Mouse (Mus musculus) intestine, embryonic 16.5 days (tissue): ENCODE measurements around the gene Ercc6l2. TPM values are rescaled to one million over a fixed set of nuclear protein-coding genes. Genes with fewer than 3 reads are reported as not detected.
A peak's percentile ranks its signal among the peaks of the same experiment; 100 is the strongest.

Experiments used
- ATAC-seq: fragments of 200-750 bp; cut with Nextera tagmentation; 2 replicates; pipeline ENCODE4 v1.8.0; 2017; ENCODE audit warnings: moderate TSS enrichment, moderate library complexity
- H3K27ac ChIP-seq: fragments of 300-500 bp; sonication (generic); 2 replicates; pipeline ENCODE4 v1.5.1; 2014; ENCODE audit warnings: mild to moderate bottlenecking, low read length
- H3K27me3 ChIP-seq: fragments of 300-500 bp; sonication (generic); replicated peaks from 2 replicates; pipeline ENCODE4 v1.6.1; 2014; ENCODE audit warnings: low read length, control low read depth, mixed read lengths; ENCODE audit not compliant: control insufficient read depth, insufficient read depth
- H3K36me3 ChIP-seq: fragments of 300-500 bp; sonication (generic); 2 replicates; pipeline ENCODE4 v1.6.1; 2014; ENCODE audit warnings: low read length, control low read depth; ENCODE audit not compliant: control insufficient read depth, insufficient read depth
- H3K4me1 ChIP-seq: fragments of 300-500 bp; sonication (generic); 2 replicates; pipeline ENCODE4 v1.6.1; 2014; ENCODE audit warnings: low read length, control low read depth, mixed read lengths; ENCODE audit not compliant: control insufficient read depth, insufficient read depth
- H3K4me2 ChIP-seq: fragments of 300-500 bp; sonication (generic); 2 replicates; pipeline ENCODE4 v1.6.1; 2014; ENCODE audit warnings: low read depth, low read length, control low read depth
- H3K4me3 ChIP-seq: fragments of 300-500 bp; sonication (generic); 2 replicates; pipeline ENCODE4 v1.5.1; 2014; ENCODE audit warnings: mild to moderate bottlenecking, low read length
- H3K9ac ChIP-seq: fragments of 300-500 bp; sonication (generic); 2 replicates; pipeline ENCODE4 v1.6.1; 2014; ENCODE audit warnings: low read depth, low read length
- H3K9me3 ChIP-seq: fragments of 300-500 bp; sonication (generic); 2 replicates; pipeline ENCODE4 v1.6.1; 2016; ENCODE audit warnings: low read length, control low read depth; ENCODE audit not compliant: control insufficient read depth
- WGBS: fragments of 180-500 bp; shearing (Covaris S2); extraction: QIAGEN DNeasy Blood & Tissue Kit; methylation state at CpG from one replicate; pipeline ENCODE4 v1.1.7; 2014; 5-methylcytosine and 5-hydroxymethylcytosine counted together
- polyA plus RNA-seq: library from polyadenylated mRNA; unstranded; fragments of >200 nt; fragmentation: Nextera tagmentation; extraction: Ambion mirVana; gene quantifications from 2 replicates; pipeline ENCODE4 v1.2.1, GENCODE M21; 2015

Ercc6l2 gene
- polyA plus RNA-seq, 1 experiment from 2014 or later, result 18.4 TPM

DNA sequence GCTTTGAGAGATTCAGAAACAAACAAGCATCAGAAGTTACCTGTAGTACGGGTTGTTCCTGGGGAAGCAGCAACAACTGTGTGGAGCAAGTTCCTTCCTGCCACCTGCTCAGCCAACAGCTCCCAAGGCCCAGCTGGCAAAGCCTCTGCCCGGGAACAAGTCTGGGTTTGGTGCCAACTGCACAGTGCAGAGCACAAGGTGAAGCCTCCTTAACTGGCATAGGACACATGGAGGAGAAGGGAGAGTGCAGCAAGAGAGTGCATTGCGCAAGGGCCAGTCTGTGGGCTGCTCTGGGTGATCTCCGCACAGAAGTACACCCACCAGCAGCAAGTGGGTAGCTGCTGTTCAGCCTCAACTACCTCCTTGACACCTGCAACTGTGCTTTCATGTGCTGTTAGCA lies 91.5 kb downstream of the Ercc6l2 start:
- Histone ChIP-seq H3K36me3 (no peaks in the 10 kb centered on the region), H3K4me3 (no peak overlapping the region), H3K27me3 (no peaks in the 10 kb centered on the region), H3K4me2 (no peak overlapping the region), H3K27ac (no peak overlapping the region), H3K9ac (no peak overlapping the region), H3K4me1 (peaks cover 11% of the 10 kb centered on the region), H3K9me3 (no peaks in the 10 kb centered on the region)
- 0 out of 2 replicates have a peak, but pooled peaks have one; percentile 33 for ATAC-seq
- 82% methylated on average over 4 of the region's 4 CpGs for WGBS

DNA sequence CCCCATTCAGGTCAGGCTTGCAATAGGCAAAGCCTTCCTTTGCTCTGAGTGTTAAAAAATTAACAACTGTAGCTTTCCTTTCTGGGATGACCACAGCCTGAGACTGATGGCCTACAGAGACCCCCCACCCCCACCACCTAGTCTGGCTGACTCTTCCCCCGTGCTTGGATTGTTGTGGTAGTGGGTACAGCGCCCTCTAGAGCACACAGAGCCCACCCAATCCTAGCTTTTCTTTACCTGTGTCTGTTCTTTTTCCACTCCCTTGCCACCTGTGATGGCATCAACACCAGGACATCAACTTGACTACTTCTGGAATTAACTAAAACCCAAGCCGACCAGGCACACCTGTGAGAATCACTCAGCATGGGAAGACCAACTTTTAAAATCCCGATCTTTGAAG lies 92.4 kb downstream of the Ercc6l2 start:
- WGBS, result 48% methylated on average over 4 of the region's 4 CpGs
- H3K36me3 ChIP-seq, result no peaks in the 10 kb centered on the region
- no peaks in the 10 kb centered on the region for H3K27me3 ChIP-seq
- H3K9me3 ChIP-seq, result no peaks in the 10 kb centered on the region
- peaks cover 9% of the 10 kb centered on the region for H3K4me1 ChIP-seq
- H3K4me3 ChIP-seq, result no peak overlapping the region
- ATAC-seq, result no peak
- H3K9ac ChIP-seq, result no peak overlapping the region
- H3K27ac ChIP-seq, result no peak overlapping the region
- H3K4me2 ChIP-seq, result no peak overlapping the region

DNA sequence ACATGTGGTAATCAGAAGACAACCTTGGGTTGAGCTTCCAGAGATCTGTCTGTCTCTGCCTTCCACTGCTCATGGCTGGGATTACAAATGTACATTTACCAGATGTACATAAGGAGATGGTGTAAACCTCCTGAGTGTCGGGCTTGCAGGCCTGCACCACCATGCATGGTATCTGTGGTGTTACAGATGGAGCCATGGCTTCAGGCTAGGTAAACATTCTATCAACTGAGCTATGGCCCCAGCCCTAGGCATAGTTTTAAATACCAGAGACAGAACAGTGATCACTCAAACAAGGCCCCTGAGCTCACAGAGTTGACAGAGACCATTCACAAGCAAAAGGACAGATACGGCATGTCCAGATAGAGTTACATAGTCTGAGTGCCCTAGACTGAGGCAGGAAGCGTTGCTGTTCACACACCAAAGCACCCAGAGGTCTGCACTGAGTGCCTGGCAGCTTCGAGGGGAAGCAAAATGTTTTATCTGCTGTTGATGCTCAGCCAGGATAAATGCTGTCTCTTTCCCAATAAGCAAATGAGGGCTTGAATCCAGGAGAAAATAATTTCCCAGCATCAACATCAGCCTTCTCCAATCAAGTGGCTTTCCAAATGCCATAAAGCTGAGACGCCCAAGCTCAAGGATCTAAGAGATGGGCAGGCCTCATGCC lies 95.2 kb downstream of the Ercc6l2 start:
- H3K9me3 ChIP-seq, result no peaks in the 10 kb centered on the region
- 0 out of 2 replicates have a peak overlapping the region, but pooled peaks have one; percentile 17 for H3K27ac ChIP-seq

DNA sequence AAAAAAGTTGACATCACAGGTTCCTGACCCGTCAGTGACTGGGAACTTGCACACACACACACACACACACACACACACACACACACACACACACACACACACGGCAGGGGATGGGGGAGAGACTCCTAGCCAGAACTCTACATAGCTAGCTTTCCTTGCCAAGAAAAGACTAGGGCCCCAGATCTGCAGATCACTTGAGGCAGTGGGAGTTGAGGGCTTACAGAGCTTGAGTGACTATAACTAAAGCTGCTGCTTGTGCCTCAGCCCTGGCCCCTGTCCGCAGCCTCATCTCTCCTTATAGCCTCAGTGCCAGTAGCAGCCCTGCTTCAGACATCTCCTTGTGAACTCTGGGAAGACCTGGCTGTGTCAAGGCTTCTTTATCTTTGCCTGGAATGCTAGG lies 96.6 kb downstream of the Ercc6l2 start:
- WGBS, result 38% methylated on average over 3 of the region's 3 CpGs
- H3K36me3 ChIP-seq, result no peaks in the 10 kb centered on the region
- H3K4me2 ChIP-seq, result no peak overlapping the region
- peak; percentile 34 for ATAC-seq
- H3K4me3 ChIP-seq, result no peak overlapping the region
- peaks cover 18% of the 10 kb centered on the region for H3K4me1 ChIP-seq
- peak overlapping the region; percentile 38 for H3K27ac ChIP-seq
- H3K9me3 ChIP-seq, result no peaks in the 10 kb centered on the region
- H3K27me3 ChIP-seq, result no peaks in the 10 kb centered on the region
- H3K9ac ChIP-seq, result no peak overlapping the region

More for the DNA sequence above, 95.2 kb downstream of the Ercc6l2 start:
- WGBS, result 48% methylated on average over 5 of the region's 5 CpGs
- no peak for ATAC-seq
- H3K9ac ChIP-seq, result no peak overlapping the region
- H3K36me3 ChIP-seq, result no peaks in the 10 kb centered on the region
- no peak overlapping the region for H3K4me2 ChIP-seq
- H3K4me3 ChIP-seq, result no peak overlapping the region
- H3K4me1 ChIP-seq, result peaks cover 10% of the 10 kb centered on the region
- no peaks in the 10 kb centered on the region for H3K27me3 ChIP-seq

DNA sequence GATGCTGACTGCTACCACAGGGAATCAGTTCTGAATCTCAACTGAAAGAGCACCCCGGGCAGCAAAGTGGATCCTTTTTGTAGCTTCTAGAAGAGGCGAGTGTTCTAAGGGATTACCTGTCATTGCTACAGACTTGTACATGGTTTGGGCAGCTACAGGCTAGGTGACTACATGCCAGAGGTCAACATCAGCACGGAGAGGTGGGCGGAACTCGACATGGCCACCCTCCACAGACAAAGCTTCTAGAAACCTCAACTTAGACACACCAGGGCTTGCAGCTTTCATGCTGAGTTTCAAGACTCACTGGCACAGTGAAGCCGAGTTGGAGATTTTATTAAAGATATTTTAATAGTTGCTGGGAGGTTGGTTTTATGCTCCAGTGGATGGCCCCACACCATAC lies 98.1 kb downstream of the Ercc6l2 start:
- H3K27me3 ChIP-seq, result no peaks in the 10 kb centered on the region
- WGBS, result 91% methylated on average over 6 of the region's 6 CpGs
- no peak overlapping the region for H3K4me3 ChIP-seq
- peaks cover 26% of the 10 kb centered on the region for H3K4me1 ChIP-seq
- H3K9me3 ChIP-seq, result no peaks in the 10 kb centered on the region
- ATAC-seq, result no peak
- no peak overlapping the region for H3K9ac ChIP-seq
- H3K27ac ChIP-seq, result no peak overlapping the region
- H3K4me2 ChIP-seq, result no peak overlapping the region
- H3K36me3 ChIP-seq, result no peaks in the 10 kb centered on the region

DNA sequence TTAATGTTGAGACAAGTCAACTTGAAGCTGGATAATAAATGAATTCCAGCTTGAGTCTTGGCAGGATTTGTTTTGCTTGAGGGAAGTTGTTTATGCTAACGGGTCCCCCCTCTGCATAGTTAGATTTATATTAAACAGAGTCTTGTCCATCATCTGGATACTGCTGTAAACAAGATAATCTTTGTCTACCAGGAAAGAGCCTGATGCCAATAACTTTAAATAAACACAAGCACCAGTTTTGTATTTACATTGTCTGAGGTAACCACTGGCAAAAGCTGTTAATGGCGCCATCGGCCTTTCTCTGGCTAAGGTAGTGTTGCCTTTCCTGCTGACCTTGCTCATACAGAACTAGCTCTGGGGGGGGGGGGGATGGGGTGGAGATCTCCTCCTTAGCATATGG lies 100.1 kb downstream of the Ercc6l2 start:
- no peaks in the 10 kb centered on the region for H3K36me3 ChIP-seq
- H3K27ac ChIP-seq, result peak overlapping the region; percentile 18; the same call in 1 of the 2 replicates
- no peaks in the 10 kb centered on the region for H3K27me3 ChIP-seq
- H3K4me3 ChIP-seq, result no peak overlapping the region
- WGBS, result 32% methylated on average over 3 of the region's 3 CpGs
- H3K4me1 ChIP-seq, result peaks cover 41% of the 10 kb centered on the region
- no peak overlapping the region for H3K4me2 ChIP-seq
- no peak overlapping the region for H3K9ac ChIP-seq
- no peak for ATAC-seq
- no peaks in the 10 kb centered on the region for H3K9me3 ChIP-seq

DNA sequence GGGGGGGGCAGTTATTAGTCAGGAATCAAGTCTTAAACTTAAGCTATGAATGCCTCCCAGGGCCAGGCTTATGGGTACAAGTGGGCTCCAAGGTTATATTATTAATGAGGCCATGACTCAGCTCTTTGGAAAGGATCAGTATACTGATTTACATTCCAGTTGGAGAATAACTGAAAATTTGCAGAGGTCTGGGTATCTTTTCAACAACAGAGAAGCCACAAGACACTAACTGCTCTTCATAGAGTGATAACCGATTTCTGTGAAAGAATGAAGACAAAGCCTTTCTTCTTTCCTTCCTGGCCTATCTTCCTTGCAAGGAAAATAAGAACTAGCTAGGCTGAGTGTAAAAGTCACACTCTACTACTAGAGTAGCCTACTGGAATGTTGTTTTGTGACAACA lies 100.6 kb downstream of the Ercc6l2 start:
- WGBS, result 62% methylated on average over 1 of the region's 1 CpGs
- H3K4me3 ChIP-seq, result no peak overlapping the region
- H3K9me3 ChIP-seq, result no peaks in the 10 kb centered on the region
- H3K9ac ChIP-seq, result no peak overlapping the region
- peak overlapping the region; percentile 18; the same call in 1 of the 2 replicates for H3K27ac ChIP-seq
- no peaks in the 10 kb centered on the region for H3K27me3 ChIP-seq
- no peak overlapping the region for H3K4me2 ChIP-seq
- ATAC-seq, result no peak
- H3K4me1 ChIP-seq, result peaks cover 38% of the 10 kb centered on the region
- H3K36me3 ChIP-seq, result no peaks in the 10 kb centered on the region

DNA sequence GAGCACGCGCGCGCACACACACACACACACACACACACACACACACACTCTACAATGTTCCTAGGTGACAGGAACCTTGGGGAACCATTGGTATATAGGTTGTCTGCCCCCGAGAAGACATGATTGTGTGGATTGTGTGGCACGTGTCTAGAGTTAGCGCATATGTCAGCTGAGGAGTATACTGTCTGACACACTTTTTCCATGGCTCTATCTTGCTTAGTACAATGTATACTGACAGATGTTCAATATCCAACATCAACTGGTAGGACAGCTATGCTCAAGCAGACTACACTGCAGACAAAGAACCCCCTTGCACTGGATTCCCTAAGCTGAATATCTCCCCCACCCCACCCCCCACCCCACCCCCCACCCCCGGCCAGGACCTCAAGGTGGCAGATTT lies 101.5 kb downstream of the Ercc6l2 start:
- H3K9me3 ChIP-seq, result no peaks in the 10 kb centered on the region
- H3K4me3 ChIP-seq, result no peak overlapping the region
- H3K36me3 ChIP-seq, result no peaks in the 10 kb centered on the region
- WGBS, result 79% methylated on average over 8 of the region's 8 CpGs
- no peak overlapping the region for H3K4me2 ChIP-seq
- ATAC-seq, result no peak
- H3K4me1 ChIP-seq, result peaks cover 38% of the 10 kb centered on the region
- no peak overlapping the region for H3K9ac ChIP-seq
- H3K27me3 ChIP-seq, result no peaks in the 10 kb centered on the region
- H3K27ac ChIP-seq, result peak overlapping the region; percentile 85

DNA sequence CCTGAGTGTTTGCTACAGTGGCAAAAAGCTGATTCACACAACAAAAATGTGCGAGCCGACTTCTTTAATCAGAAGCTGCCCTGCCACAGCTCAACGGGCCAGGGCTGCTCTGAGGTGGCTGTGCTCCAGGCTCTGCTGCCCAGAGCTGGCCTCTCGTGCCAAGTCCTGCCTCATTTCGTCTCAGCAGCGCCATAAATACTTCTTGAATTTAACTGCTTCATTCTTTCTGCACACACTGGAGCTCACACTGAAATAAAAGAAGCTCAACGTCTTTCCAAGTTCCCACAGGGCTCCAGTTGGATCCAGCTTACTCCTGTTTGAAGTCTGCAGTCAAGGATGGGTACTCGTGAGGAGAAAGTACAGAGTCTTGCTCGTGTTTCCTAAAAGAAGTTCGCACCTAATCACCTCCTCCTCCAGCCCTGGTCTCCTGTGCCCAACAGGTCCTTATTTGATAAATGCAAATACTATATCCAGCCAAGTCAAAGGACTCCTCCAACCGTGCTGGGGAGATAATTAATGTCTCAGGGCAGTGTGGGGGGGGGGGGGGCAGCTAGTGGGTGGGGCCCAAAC lies 102.2 kb downstream of the Ercc6l2 start:
- WGBS, result 24% methylated on average over 11 of the region's 11 CpGs
- Histone ChIP-seq H3K4me2 (no peak overlapping the region), H3K9ac (no peak overlapping the region)

More for the DNA sequence above, 102.2 kb downstream of the Ercc6l2 start:
- Histone ChIP-seq H3K27ac (peak overlapping the region; percentile 85), H3K27me3 (no peaks in the 10 kb centered on the region), H3K36me3 (no peaks in the 10 kb centered on the region), H3K4me3 (no peak overlapping the region), H3K9me3 (0 out of 2 replicates have a peak, but pooled peaks cover 3% of the 10 kb centered on the region), H3K4me1 (peaks cover 32% of the 10 kb centered on the region; the same call in 1 of the 2 replicates)
- peak; percentile 34; the same call in 1 of the 2 replicates for ATAC-seq
